Mouse (Mus musculus) CH12.LX (cell line): ENCODE results near the gene Kri1. TPM values are rescaled to one million over a fixed set of nuclear protein-coding genes. Genes with fewer than 3 reads are reported as not detected.

Source experiments
- DNase-seq: peaks from one replicate; pipeline ENCODE4 v3.0.0-alpha.2; 2013; ENCODE audit errors: extremely low read depth
- H3K27ac ChIP-seq: 2 replicates; pipeline ENCODE4 v1.5.1; 2012; ENCODE audit warnings: low read depth, mild to moderate bottlenecking, control low read depth, moderate library complexity; ENCODE audit not compliant: insufficient read depth
- H3K27me3 ChIP-seq: replicated peaks from 2 replicates; pipeline ENCODE3; 2012; ENCODE audit warnings: inconsistent platforms
- H3K36me3 ChIP-seq, 2 experiments: replicated peaks in 1 of 2; 2 replicates each; pipeline versions ENCODE3 to v1.6.1; 2012; ENCODE audit warnings: inconsistent platforms in 1 of 2, low read length in 1 of 2, mild to moderate bottlenecking in 1 of 2, mixed read lengths in 1 of 2, moderate library complexity in 1 of 2; ENCODE audit not compliant: control insufficient read depth in 1 of 2, insufficient read depth in 1 of 2
- H3K4me1 ChIP-seq, 2 experiments: 2 replicates each; pipeline ENCODE4 v1.6.1; 2012; ENCODE audit warnings: inconsistent platforms in 1 of 2, moderate library complexity in 1 of 2; ENCODE audit not compliant: insufficient read depth in 2 of 2, control insufficient read depth in 1 of 2
- H3K4me2 ChIP-seq: 2 replicates; pipeline ENCODE4 v1.6.1; 2012; ENCODE audit warnings: low read depth, mild to moderate bottlenecking, control low read depth; ENCODE audit not compliant: poor library complexity, insufficient read depth, severe bottlenecking
- H3K4me3 ChIP-seq, 3 experiments: fragments of 150-350 bp in 1 of 3; sonication (generic) in 1 of 3; replicated peaks in 1 of 3; 2 replicates each; pipeline versions ENCODE3 to v1.5.1; 2011 to 2012; ENCODE audit warnings: low read depth in 2 of 3, low read length in 2 of 3, mild to moderate bottlenecking in 2 of 3, moderate library complexity in 2 of 3, control low read depth in 1 of 3, improper control_type of control experiment in 1 of 3, inconsistent platforms in 1 of 3, mixed read lengths in 1 of 3; ENCODE audit not compliant: poor library complexity in 1 of 3
- H3K79me2 ChIP-seq: replicated peaks from 2 replicates; pipeline ENCODE4 v1.6.1; 2012; ENCODE audit warnings: mild to moderate bottlenecking, moderate library complexity; ENCODE audit not compliant: control insufficient read depth, poor library complexity, insufficient read depth, severe bottlenecking; ENCODE audit errors: extremely low read depth
- H3K9ac ChIP-seq: 2 replicates; pipeline ENCODE4 v1.6.1; 2012; ENCODE audit warnings: low read depth, mild to moderate bottlenecking, control low read depth, moderate library complexity; ENCODE audit not compliant: insufficient read depth
- H3K9me3 ChIP-seq: replicated peaks from 2 replicates; pipeline ENCODE3; 2012; ENCODE audit warnings: low read length, inconsistent platforms, mixed read lengths
- E2F4 ChIP-seq: IDR thresholded peaks from 2 replicates; pipeline ENCODE4 v1.6.1; 2011; ENCODE audit warnings: low read depth, low read length, improper control_type of control experiment; ENCODE audit not compliant: insufficient replicate concordance
- ETS1 ChIP-seq: conservative IDR thresholded peaks from 2 replicates; pipeline ENCODE4 v1.6.1; 2012; ENCODE audit warnings: low read depth, mild to moderate bottlenecking, inconsistent platforms, low read length, improper control_type of control experiment, moderate library complexity
- HCFC1 ChIP-seq: IDR thresholded peaks from 2 replicates; pipeline ENCODE4 v1.6.1; 2012; ENCODE audit warnings: low read depth, mild to moderate bottlenecking, inconsistent platforms, low read length, improper control_type of control experiment
- MAX ChIP-seq: IDR thresholded peaks from 2 replicates; pipeline ENCODE4 v1.6.1; 2011; ENCODE audit warnings: low read length, improper control_type of control experiment
- MYC ChIP-seq: IDR thresholded peaks from 2 replicates; pipeline ENCODE4 v1.6.1; 2011; ENCODE audit warnings: low read depth, mild to moderate bottlenecking, improper control_type of control experiment, low read length
- NRF1 ChIP-seq: IDR thresholded peaks from 2 replicates; pipeline ENCODE4 v1.6.1; 2014; ENCODE audit warnings: low read depth, mild to moderate bottlenecking, inconsistent platforms, low read length, improper control_type of control experiment, moderate library complexity
- SIN3A ChIP-seq: IDR thresholded peaks from 2 replicates; pipeline ENCODE4 v1.6.1; 2012; ENCODE audit warnings: low read length, improper control_type of control experiment, inconsistent platforms
- ZC3H11A ChIP-seq: IDR thresholded peaks from 2 replicates; pipeline ENCODE4 v1.6.1; 2012; ENCODE audit warnings: low read depth, mild to moderate bottlenecking, inconsistent platforms, low read length, improper control_type of control experiment
- ZKSCAN1 ChIP-seq: IDR thresholded peaks from 2 replicates; pipeline ENCODE4 v1.6.1; 2012; ENCODE audit warnings: low read depth, inconsistent platforms, low read length, improper control_type of control experiment, borderline replicate concordance
- ZMIZ1 ChIP-seq: IDR thresholded peaks from 2 replicates; pipeline ENCODE4 v1.6.1; 2012; ENCODE audit warnings: low read depth, mild to moderate bottlenecking, inconsistent platforms, low read length, improper control_type of control experiment
- ZNF384 ChIP-seq: IDR thresholded peaks from 2 replicates; pipeline ENCODE4 v1.6.1; 2012; ENCODE audit warnings: low read depth, low read length, improper control_type of control experiment, inconsistent platforms
- dilution Hi-C: fragments of 300-500 bp; cut with MboI; formaldehyde crosslinking; loops from 2 replicates; pipeline ENCODE4 v1.14.3; 2020; ENCODE audit warnings: low sequenced_read_pairs; ENCODE audit not compliant: extremely low pct_unique_long_range_greater_than_20kb, extremely low pct_ligation_motif_present
- in situ Hi-C: fragments of 300-500 bp; cut with MboI; formaldehyde crosslinking; loops from 3 replicates; pipeline ENCODE4 v1.14.3; 2019; ENCODE audit warnings: low sequenced_read_pairs, low pct_ligation_motif_present, low pct_unique_long_range_greater_than_20kb, mixed read lengths
- polyA plus RNA-seq: library from polyadenylated mRNA; unstranded; fragments of >175 nt; gene quantifications from 2 replicates; pipeline ENCODE4 v1.2.1, GENCODE M21; 2012; ENCODE audit warnings: low read depth; ENCODE audit not compliant: insufficient read length
- total RNA-seq, 2 experiments: library from RNA; depleted of rRNA; stranded (reverse); fragments of 300-350 nt in 1 of 2; fragments of >200 nt in 1 of 2; gene quantifications; 2 replicates each; pipeline ENCODE4 v1.2.3; 2012 to 2014

The Kri1 gene
- total and polyA plus RNA-seq, 3 experiments, result 28.8 to 57.1 (median 55.5) TPM

DNA sequence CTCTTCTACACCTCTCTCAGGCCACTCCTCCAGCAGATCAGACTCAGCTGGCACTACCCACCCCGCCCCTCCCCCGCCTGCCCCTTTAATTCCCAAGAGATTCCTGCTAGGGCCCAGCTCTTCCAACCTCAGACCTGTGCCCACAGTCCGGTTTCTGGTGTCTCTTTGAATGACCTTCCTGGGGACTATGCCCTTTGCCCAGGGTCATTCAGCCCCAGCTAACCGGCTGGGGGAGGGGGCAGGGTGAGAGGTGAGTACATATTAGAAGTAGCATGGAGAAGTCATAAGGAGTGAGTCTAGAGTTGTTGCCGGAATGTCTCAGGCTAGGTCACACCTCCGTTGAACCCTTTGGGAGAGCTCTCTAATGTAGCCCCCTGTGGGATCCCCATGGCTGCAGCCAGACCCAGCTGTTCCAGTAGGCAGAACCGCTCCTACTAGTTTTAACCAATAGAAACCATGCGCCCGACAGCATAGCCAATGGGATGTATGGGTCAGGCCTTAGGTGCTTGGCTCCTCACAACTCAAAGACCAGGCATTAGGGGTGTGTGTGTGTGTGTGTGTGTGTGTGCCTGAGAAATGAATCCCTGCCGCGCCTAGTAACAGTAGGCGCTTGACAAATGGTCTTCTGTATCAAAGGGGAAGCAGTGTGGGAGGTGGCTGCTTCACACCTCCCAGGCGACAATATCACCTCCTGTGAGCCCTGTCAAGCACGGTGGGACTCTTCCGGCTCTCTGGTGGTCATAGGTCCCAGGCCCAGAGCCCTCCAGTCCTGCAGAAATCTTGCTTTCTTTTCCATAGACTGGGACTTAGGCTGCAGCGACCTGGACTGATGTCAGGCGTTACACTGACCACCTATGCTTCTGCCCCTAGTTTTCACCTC lies 37.9 kb downstream of the Kri1 start:
- in situ Hi-C loops, result no loop called here
- no peaks in the 10 kb centered on the region for H3K36me3 ChIP-seq
- TF ChIP-seq SIN3A, result no peak
- TF ChIP-seq, all 38 proteins: peak for 0
- dilution Hi-C loops, result no loop called here
- Histone ChIP-seq H3K9ac (no peak overlapping the region), H3K79me2 (no peaks in the 10 kb centered on the region), H3K4me3 (no peak overlapping the region), H3K27ac (no peak overlapping the region), H3K9me3 (no peaks in the 10 kb centered on the region), H3K4me1 (peaks cover 3% of the 10 kb centered on the region in 2 experiments; a peak in 1 of 4 replicates), H3K27me3 (peaks cover 2% of the 10 kb centered on the region), H3K4me2 (no peak overlapping the region)
- no peak for DNase-seq

DNA sequence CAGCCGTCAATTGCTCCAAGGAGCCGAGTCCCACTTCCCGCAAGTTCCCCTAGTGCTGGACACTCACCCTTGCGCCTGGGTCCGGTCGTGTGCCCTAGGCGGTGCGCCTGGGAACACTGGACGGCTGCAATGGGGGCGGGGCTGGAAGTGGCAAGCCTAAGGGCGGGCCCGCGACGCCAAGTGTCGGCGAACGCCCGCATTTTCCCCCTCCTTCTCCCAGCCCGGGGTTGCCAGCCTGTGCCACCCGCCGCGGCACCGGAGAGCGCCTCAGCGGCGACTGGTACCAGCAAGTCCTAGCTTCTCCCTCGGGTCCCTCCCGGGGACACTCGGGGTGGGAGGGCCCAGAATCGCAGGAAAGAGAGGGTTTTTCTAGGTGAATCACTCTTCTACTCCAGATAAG lies 39.4 kb downstream of the Kri1 start, which contains the start of gene S1pr5:
S1pr5 (minus strand) TSS at position 118 of the 400 bp plus-strand sequence.
- H3K36me3 ChIP-seq, result no peaks in the 10 kb centered on the region
- no peak for TF ChIP-seq MYC
- TF ChIP-seq, all 38 proteins: peak for 0
- no peak within 1 kb of the TSS for H3K4me2 ChIP-seq
- peaks cover 9% of the 10 kb centered on the region for H3K9me3 ChIP-seq
- H3K4me3 ChIP-seq, result no peak within 1 kb of the TSS
- peaks cover 0 to 3% of the 10 kb centered on the region in 2 experiments; a peak in 1 of 4 replicates for H3K4me1 ChIP-seq
- peaks cover 2% of the 10 kb centered on the region for H3K27me3 ChIP-seq
- DNase-seq, result no peak
- in situ Hi-C loops, result no loop called here
- H3K9ac ChIP-seq, result no peak within 1 kb of the TSS
- dilution Hi-C loops, result no loop called here
- H3K79me2 ChIP-seq, result no peaks in the 10 kb centered on the region
- H3K27ac ChIP-seq, result no peak within 1 kb of the TSS

DNA sequence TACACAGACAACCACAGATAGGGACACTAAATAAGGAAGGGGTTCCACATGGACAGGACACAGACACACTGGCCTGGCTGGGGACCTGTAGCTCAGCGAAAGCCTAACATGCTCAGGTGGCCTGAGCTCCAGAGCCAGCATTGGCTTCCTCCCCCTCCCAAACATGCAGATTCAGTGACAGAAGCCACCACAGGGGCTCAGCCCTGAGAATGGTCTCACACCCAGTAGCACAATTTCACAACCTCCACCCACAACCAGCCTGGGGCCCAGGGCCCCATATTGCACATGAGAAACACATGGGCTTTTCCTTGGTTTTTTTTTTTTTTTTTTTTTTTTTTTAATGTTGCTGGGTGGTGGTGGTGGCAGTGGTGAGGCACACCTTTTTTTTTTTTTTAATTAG lies 41.4 kb downstream of the Kri1 start:
- in situ Hi-C loops, result no loop called here
- no peaks in the 10 kb centered on the region for H3K27me3 ChIP-seq

DNA sequence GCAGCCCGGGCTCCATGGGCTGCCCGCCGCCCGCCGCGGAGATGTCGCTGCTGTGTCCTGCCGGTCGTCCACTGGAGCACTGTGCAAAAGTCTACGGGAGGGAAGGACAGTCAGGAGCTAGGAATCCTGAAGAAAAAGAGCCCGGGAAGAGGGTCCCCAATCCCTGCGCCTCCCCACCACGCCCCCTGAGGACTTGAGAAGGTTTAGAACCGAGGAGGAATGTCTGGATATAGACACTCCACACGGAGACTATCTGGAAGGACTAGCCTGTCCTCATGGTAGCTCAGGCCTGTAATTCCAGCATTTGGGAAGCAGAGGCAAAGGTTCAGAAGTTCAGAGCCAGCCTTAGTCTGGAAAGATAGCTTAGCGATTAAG lies 42.7 kb downstream of the Kri1 start:
- no peaks in the 10 kb centered on the region for H3K79me2 ChIP-seq
- H3K27me3 ChIP-seq, result peaks cover 4% of the 10 kb centered on the region
- peaks cover 9% of the 10 kb centered on the region for H3K9me3 ChIP-seq
- in situ Hi-C loops, result no loop called here
- H3K36me3 ChIP-seq, result no peaks in the 10 kb centered on the region
- H3K27ac ChIP-seq, result no peak overlapping the region
- no peak overlapping the region for H3K4me2 ChIP-seq
- peaks cover 0 to 7% of the 10 kb centered on the region in 2 experiments; a peak in 2 of 4 replicates for H3K4me1 ChIP-seq
- TF ChIP-seq ZKSCAN1, result no peak
- TF ChIP-seq ZMIZ1, result no peak
- no peak for TF ChIP-seq E2F4
- TF ChIP-seq HCFC1, result no peak
- no peak for TF ChIP-seq MAX
- TF ChIP-seq ZC3H11A, result no peak
- no peak for TF ChIP-seq ETS1
- TF ChIP-seq, all 38 proteins: peak for 0
- Histone ChIP-seq H3K9ac (no peak overlapping the region), H3K4me3 (no peak overlapping the region)
- DNase-seq, result no peak
- dilution Hi-C loops, result no loop called here

More for the DNA sequence above, 41.4 kb downstream of the Kri1 start:
- Histone ChIP-seq H3K9ac (no peak overlapping the region), H3K4me3 (no peak overlapping the region), H3K4me2 (no peak overlapping the region), H3K27ac (no peak overlapping the region), H3K36me3 (no peaks in the 10 kb centered on the region), H3K79me2 (no peaks in the 10 kb centered on the region)
- dilution Hi-C loops, result no loop called here
- TF ChIP-seq ZNF384, result 0 out of 2 replicates have a peak, but pooled peaks have one; percentile 30
- no peak for TF ChIP-seq NRF1
- TF ChIP-seq, all 38 proteins: peak for 1
- no peak for DNase-seq
- Histone ChIP-seq H3K4me1 (peaks cover 0 to 7% of the 10 kb centered on the region in 2 experiments; a peak in 2 of 4 replicates), H3K9me3 (peaks cover 9% of the 10 kb centered on the region)
